Mouse (Mus musculus): Measurements from ENCODE around the gene BC034090. TPM values are rescaled to one million over a fixed set of nuclear protein-coding genes. Genes with fewer than 3 reads are reported as not detected.
"Not testable (repeated sequence)": the region's sequence is repeated elsewhere in the genome, so short reads cannot be mapped to it uniquely, and the experiment has no call there.

The BC034090 gene
- polyA plus RNA-seq, 1 experiment from 2014 or later: 4.0 TPM

- no peak overlapping the region for H3K4me3 ChIP-seq (replicated peaks; ENCODE audit: low read length)
- H3K9ac ChIP-seq: no peak overlapping the region
- no peak for ATAC-seq (ENCODE audit: low FRiP score)
- H3K4me1 ChIP-seq (replicated peaks; ENCODE audit: control insufficient read depth, insufficient read depth, low read length): no peaks in the 10 kb centered on the region
- no peaks in the 10 kb centered on the region for H3K9me3 ChIP-seq (ENCODE audit: control insufficient read depth, low read length)
- WGBS: 81% methylated on average over 4 of the region's 4 CpGs
- H3K27me3 ChIP-seq (ENCODE audit: control insufficient read depth, insufficient read depth, low read length): no peaks in the 10 kb centered on the region
- peaks cover 16% of the 10 kb centered on the region for H3K36me3 ChIP-seq (replicated peaks; ENCODE audit: control insufficient read depth, insufficient read depth)
- H3K27ac ChIP-seq: no peak overlapping the region
- DNase-seq (ENCODE audit: low spot score): no peak
- no peak overlapping the region for H3K4me2 ChIP-seq (replicated peaks)
Observed at GRCm38 (mm10) chr1:155275793-155276192, 31.5 kb upstream of the BC034090 start.

- Histone ChIP-seq H3K27me3 (ENCODE audit: control insufficient read depth, insufficient read depth, low read length) (no peaks in the 10 kb centered on the region), H3K4me3 (replicated peaks; ENCODE audit: low read length) (no peak overlapping the region), H3K27ac (no peak overlapping the region), H3K4me2 (replicated peaks) (no peak overlapping the region), H3K9ac (no peak overlapping the region), H3K36me3 (replicated peaks; ENCODE audit: control insufficient read depth, insufficient read depth) (peaks cover 7% of the 10 kb centered on the region), H3K9me3 (ENCODE audit: control insufficient read depth, low read length) (no peaks in the 10 kb centered on the region), H3K4me1 (replicated peaks; ENCODE audit: control insufficient read depth, insufficient read depth, low read length) (no peaks in the 10 kb centered on the region)
- WGBS: 82% methylated on average over 3 of the region's 3 CpGs
- no peak for ATAC-seq (ENCODE audit: low FRiP score)
- DNase-seq (ENCODE audit: low spot score): no peak
Observed at GRCm38 (mm10) chr1:155274976-155275375, 30.7 kb upstream of the BC034090 start.

GRCm38 (mm10) chr1:155272953-155273352 lies 28.7 kb upstream of the BC034090 start:
- Histone ChIP-seq H3K4me2 (replicated peaks) (no peak overlapping the region), H3K4me3 (replicated peaks; ENCODE audit: low read length) (no peak overlapping the region), H3K4me1 (replicated peaks; ENCODE audit: control insufficient read depth, insufficient read depth, low read length) (no peaks in the 10 kb centered on the region), H3K9ac (no peak overlapping the region), H3K36me3 (replicated peaks; ENCODE audit: control insufficient read depth, insufficient read depth) (no peaks in the 10 kb centered on the region; the same call in 1 of the 2 replicates), H3K27me3 (ENCODE audit: control insufficient read depth, insufficient read depth, low read length) (no peaks in the 10 kb centered on the region), H3K9me3 (ENCODE audit: control insufficient read depth, low read length) (no peaks in the 10 kb centered on the region), H3K27ac (no peak overlapping the region)
- 88% methylated on average over 4 of the region's 4 CpGs for WGBS
- no peak for ATAC-seq (ENCODE audit: low FRiP score)
- no peak for DNase-seq (ENCODE audit: low spot score)

GRCm38 (mm10) chr1:155262496-155262895 lies 18.3 kb upstream of the BC034090 start:
- ATAC-seq (ENCODE audit: low FRiP score); H3K4me3 ChIP-seq (replicated peaks; ENCODE audit: low read length): not testable (repeated sequence)

GRCm38 (mm10) chr1:155254309-155254708 lies 10.1 kb upstream of the BC034090 start:
- Histone ChIP-seq H3K9me3 (ENCODE audit: control insufficient read depth, low read length) (no peaks in the 10 kb centered on the region), H3K27ac (no peak overlapping the region), H3K4me3 (replicated peaks; ENCODE audit: low read length) (no peak overlapping the region), H3K4me1 (replicated peaks; ENCODE audit: control insufficient read depth, insufficient read depth, low read length) (no peaks in the 10 kb centered on the region), H3K4me2 (replicated peaks) (no peak overlapping the region), H3K9ac (no peak overlapping the region), H3K36me3 (replicated peaks; ENCODE audit: control insufficient read depth, insufficient read depth) (no peaks in the 10 kb centered on the region), H3K27me3 (ENCODE audit: control insufficient read depth, insufficient read depth, low read length) (no peaks in the 10 kb centered on the region)
- no peak for ATAC-seq (ENCODE audit: low FRiP score)
- WGBS: 86% methylated on average over 8 of the region's 8 CpGs
- no peak for DNase-seq (ENCODE audit: low spot score)

More at GRCm38 (mm10) chr1:155262496-155262895, 18.3 kb upstream of the BC034090 start:
- not testable (repeated sequence) for H3K4me2 ChIP-seq (replicated peaks); H3K4me1 ChIP-seq (replicated peaks; ENCODE audit: control insufficient read depth, insufficient read depth, low read length); H3K9ac ChIP-seq; H3K36me3 ChIP-seq (replicated peaks; ENCODE audit: control insufficient read depth, insufficient read depth); DNase-seq (ENCODE audit: low spot score); H3K27ac ChIP-seq; H3K27me3 ChIP-seq (ENCODE audit: control insufficient read depth, insufficient read depth, low read length); H3K9me3 ChIP-seq (ENCODE audit: control insufficient read depth, low read length)
- WGBS: 95% methylated on average over 10 of the region's 10 CpGs

- DNase-seq (ENCODE audit: low spot score) (no peak), ATAC-seq (ENCODE audit: low FRiP score) (no peak)
- no peak overlapping the region for H3K4me2 ChIP-seq (replicated peaks)
- H3K27ac ChIP-seq: no peak overlapping the region
- H3K4me3 ChIP-seq (replicated peaks; ENCODE audit: low read length): no peak overlapping the region
- no peaks in the 10 kb centered on the region for H3K36me3 ChIP-seq (replicated peaks; ENCODE audit: control insufficient read depth, insufficient read depth)
- no peaks in the 10 kb centered on the region for H3K9me3 ChIP-seq (ENCODE audit: control insufficient read depth, low read length)
- no peak overlapping the region for H3K9ac ChIP-seq
- no peaks in the 10 kb centered on the region for H3K4me1 ChIP-seq (replicated peaks; ENCODE audit: control insufficient read depth, insufficient read depth, low read length)
- WGBS: 72% methylated on average over 12 of the region's 12 CpGs
- H3K27me3 ChIP-seq (ENCODE audit: control insufficient read depth, insufficient read depth, low read length): no peaks in the 10 kb centered on the region
Observed at GRCm38 (mm10) chr1:155253126-155253525, 8.9 kb upstream of the BC034090 start.

- no peak for DNase-seq (ENCODE audit: low spot score)
Observed at GRCm38 (mm10) chr1:155252631-155253121, 8.4 kb upstream of the BC034090 start.

GRCm38 (mm10) chr1:155251596-155251995 lies 7.4 kb upstream of the BC034090 start:
- H3K4me1 ChIP-seq (replicated peaks; ENCODE audit: control insufficient read depth, insufficient read depth, low read length): no peaks in the 10 kb centered on the region
- no peaks in the 10 kb centered on the region for H3K36me3 ChIP-seq (replicated peaks; ENCODE audit: control insufficient read depth, insufficient read depth)
- H3K27me3 ChIP-seq (ENCODE audit: control insufficient read depth, insufficient read depth, low read length): no peaks in the 10 kb centered on the region
- 85% methylated on average over 5 of the region's 5 CpGs for whole genome bisulfite sequencing
- H3K4me2 ChIP-seq (replicated peaks): no peak overlapping the region
- ATAC-seq (ENCODE audit: low FRiP score) (no peak), DNase-seq (ENCODE audit: low spot score) (no peak)
- no peak overlapping the region for H3K4me3 ChIP-seq (replicated peaks; ENCODE audit: low read length)
- no peak overlapping the region for H3K9ac ChIP-seq
- H3K9me3 ChIP-seq (ENCODE audit: control insufficient read depth, low read length): no peaks in the 10 kb centered on the region
- H3K27ac ChIP-seq: no peak overlapping the region

More at GRCm38 (mm10) chr1:155252631-155253121, 8.4 kb upstream of the BC034090 start:
- Histone ChIP-seq H3K4me2 (replicated peaks) (no peak overlapping the region), H3K4me3 (replicated peaks; ENCODE audit: low read length) (no peak overlapping the region), H3K27me3 (ENCODE audit: control insufficient read depth, insufficient read depth, low read length) (no peaks in the 10 kb centered on the region), H3K36me3 (replicated peaks; ENCODE audit: control insufficient read depth, insufficient read depth) (no peaks in the 10 kb centered on the region), H3K9me3 (ENCODE audit: control insufficient read depth, low read length) (no peaks in the 10 kb centered on the region), H3K27ac (no peak overlapping the region), H3K4me1 (replicated peaks; ENCODE audit: control insufficient read depth, insufficient read depth, low read length) (no peaks in the 10 kb centered on the region), H3K9ac (no peak overlapping the region)
- ATAC-seq (ENCODE audit: low FRiP score): no peak
- WGBS: 51% methylated on average over 6 of the region's 6 CpGs

- WGBS: 40% methylated on average over 4 of the region's 4 CpGs
- ATAC-seq (ENCODE audit: low FRiP score) (no peak), DNase-seq (ENCODE audit: low spot score) (no peak)
- Histone ChIP-seq H3K9me3 (ENCODE audit: control insufficient read depth, low read length) (no peaks in the 10 kb centered on the region), H3K27me3 (ENCODE audit: control insufficient read depth, insufficient read depth, low read length) (no peaks in the 10 kb centered on the region), H3K9ac (no peak overlapping the region), H3K4me2 (replicated peaks) (no peak overlapping the region), H3K4me1 (replicated peaks; ENCODE audit: control insufficient read depth, insufficient read depth, low read length) (no peaks in the 10 kb centered on the region; the same call in 1 of the 2 replicates), H3K27ac (no peak overlapping the region), H3K4me3 (replicated peaks; ENCODE audit: low read length) (no peak overlapping the region), H3K36me3 (replicated peaks; ENCODE audit: control insufficient read depth, insufficient read depth) (no peaks in the 10 kb centered on the region)
Observed at GRCm38 (mm10) chr1:155250531-155251135, 6.4 kb upstream of the BC034090 start.

Measured in hindbrain, embryonic 14.5 days (tissue).